Mouse (Mus musculus): ENCODE results near the gene Cpne9. TPM values are rescaled to one million over a fixed set of nuclear protein-coding genes. Genes with fewer than 3 reads are reported as not detected.

Gene Cpne9
- total RNA-seq (2021): not detected
- long read RNA-seq, experiment 1: 0 reads
- long read RNA-seq, experiment 2: 0 reads

- no peak for DNase-seq
Observed at GRCm38 (mm10) chr6:113282101-113282802, at the start of gene Cpne9. Cpne9 (plus strand) TSS chr6:113282307.

- DNase-seq: no peak
Observed at GRCm38 (mm10) chr6:113235141-113235540, 47.0 kb upstream of the Cpne9 start.

GRCm38 (mm10) chr6:113237542-113238270 lies 44.4 kb upstream of the Cpne9 start, which contains the start of gene Mtmr14:
Mtmr14 (plus strand) TSS chr6:113237843.
- peak; percentile 99 for DNase-seq

GRCm38 (mm10) chr6:113238442-113238841 lies 43.7 kb upstream of the Cpne9 start:
- no peak for DNase-seq

- DNase-seq: no peak
Observed at GRCm38 (mm10) chr6:113242753-113243152, 39.4 kb upstream of the Cpne9 start.

GRCm38 (mm10) chr6:113245585-113245984 lies 36.5 kb upstream of the Cpne9 start:
- DNase-seq: no peak

- DNase-seq: no peak
Observed at GRCm38 (mm10) chr6:113250786-113251185, 31.3 kb upstream of the Cpne9 start.

GRCm38 (mm10) chr6:113251921-113252320 lies 30.2 kb upstream of the Cpne9 start:
- DNase-seq: no peak

- DNase-seq: no peak
Observed at GRCm38 (mm10) chr6:113254899-113255298, 27.2 kb upstream of the Cpne9 start.

GRCm38 (mm10) chr6:113261174-113261858 lies 20.8 kb upstream of the Cpne9 start:
- DNase-seq: no peak

GRCm38 (mm10) chr6:113263531-113263930 lies 18.6 kb upstream of the Cpne9 start:
- no peak for DNase-seq

GRCm38 (mm10) chr6:113264429-113264828 lies 17.7 kb upstream of the Cpne9 start:
- no peak for DNase-seq

GRCm38 (mm10) chr6:113266996-113267655 lies 15.0 kb upstream of the Cpne9 start:
- DNase-seq: no peak

- no peak for DNase-seq
Observed at GRCm38 (mm10) chr6:113267988-113268387, 14.1 kb upstream of the Cpne9 start.

GRCm38 (mm10) chr6:113272365-113272764 lies 9.7 kb upstream of the Cpne9 start:
- DNase-seq: no peak

- no peak for DNase-seq
Observed at GRCm38 (mm10) chr6:113276846-113277245, 5.3 kb upstream of the Cpne9 start.

- DNase-seq: no peak
Observed at GRCm38 (mm10) chr6:113281676-113282075, 431 bp upstream of the Cpne9 start.

GRCm38 (mm10) chr6:113282969-113283368 lies 862 bp downstream of the Cpne9 start:
- DNase-seq: no peak

GRCm38 (mm10) chr6:113283500-113283899 lies 1.4 kb downstream of the Cpne9 start:
- DNase-seq: no peak

GRCm38 (mm10) chr6:113284931-113285330 lies 2.8 kb downstream of the Cpne9 start:
- DNase-seq: no peak

- DNase-seq: no peak
Observed at GRCm38 (mm10) chr6:113286316-113286715, 4.2 kb downstream of the Cpne9 start.

- no peak for DNase-seq
Observed at GRCm38 (mm10) chr6:113287236-113287635, 5.1 kb downstream of the Cpne9 start.

All from gastrocnemius, postnatal 25 days (tissue).